Mouse (Mus musculus) forebrain, postnatal 0 days (tissue): ENCODE data around the gene Irak4. TPM values are rescaled to one million over a fixed set of nuclear protein-coding genes. Genes with fewer than 3 reads are reported as not detected.

Experiments
- ATAC-seq: fragments of 200-750 bp; cut with Nextera tagmentation; 2 replicates; pipeline ENCODE4 v1.8.0; 2017; ENCODE audit warnings: mild to moderate bottlenecking, moderate library complexity
- DNase-seq: peaks from one replicate; pipeline ENCODE4 v3.0.0-alpha.2; 2015
- H3K27ac ChIP-seq: fragments of 300-500 bp; sonication (generic); 2 replicates; pipeline ENCODE4 v1.5.1; 2014; ENCODE audit warnings: low read depth, mild to moderate bottlenecking, antibody characterized with exemption, low read length, moderate library complexity, mixed read lengths
- H3K27me3 ChIP-seq: fragments of 300-500 bp; sonication (generic); 2 replicates; pipeline ENCODE4 v1.6.1; 2014; ENCODE audit warnings: mild to moderate bottlenecking, low read length, mixed read lengths; ENCODE audit not compliant: insufficient read depth
- H3K36me3 ChIP-seq: fragments of 300-500 bp; sonication (generic); 2 replicates; pipeline ENCODE4 v1.6.1; 2014; ENCODE audit warnings: mild to moderate bottlenecking, moderate library complexity; ENCODE audit not compliant: insufficient read depth
- H3K4me1 ChIP-seq: fragments of 300-500 bp; sonication (generic); 2 replicates; pipeline ENCODE4 v1.6.1; 2014; ENCODE audit warnings: antibody characterized with exemption; ENCODE audit not compliant: insufficient read depth
- H3K4me2 ChIP-seq: fragments of 300-500 bp; sonication (generic); 2 replicates; pipeline ENCODE4 v1.6.1; 2014; ENCODE audit warnings: low read depth, mild to moderate bottlenecking, moderate library complexity
- H3K4me3 ChIP-seq: fragments of 300-500 bp; sonication (generic); 2 replicates; pipeline ENCODE4 v1.5.1; 2014; ENCODE audit warnings: low read depth, low read length, mixed read lengths
- H3K9ac ChIP-seq: fragments of 300-500 bp; sonication (generic); 2 replicates; pipeline ENCODE4 v1.6.1; 2014; ENCODE audit warnings: mild to moderate bottlenecking
- H3K9me3 ChIP-seq: fragments of 300-500 bp; sonication (generic); 2 replicates; pipeline ENCODE4 v1.6.1; 2016; ENCODE audit warnings: low read length
- CTCF ChIP-seq: sonication (generic); IDR thresholded peaks from 2 replicates; pipeline ENCODE4 v1.5.1; 2016; ENCODE audit warnings: antibody characterized with exemption, control low read depth, low read depth
- WGBS: fragments of 180-500 bp; shearing (Covaris S2); extraction: QIAGEN DNeasy Blood & Tissue Kit; methylation state at CpG from one replicate; pipeline ENCODE4 v1.1.7; 2014; 5-methylcytosine and 5-hydroxymethylcytosine counted together
- polyA plus RNA-seq: library from polyadenylated mRNA; unstranded; fragments of >200 nt; fragmentation: Nextera tagmentation; extraction: Ambion mirVana; gene quantifications from 2 replicates; pipeline ENCODE4 v1.2.1, GENCODE M21; 2015
- total RNA-seq: library from RNA; depleted of rRNA; stranded (reverse); fragments of >200 nt; gene quantifications from 2 replicates; pipeline ENCODE4 v1.2.3, GENCODE M21; 2014; rRNA removed

The Irak4 gene
- total and polyA plus RNA-seq, 2 experiments from 2014 or later: 1.7 to 2.3 TPM

DNA sequence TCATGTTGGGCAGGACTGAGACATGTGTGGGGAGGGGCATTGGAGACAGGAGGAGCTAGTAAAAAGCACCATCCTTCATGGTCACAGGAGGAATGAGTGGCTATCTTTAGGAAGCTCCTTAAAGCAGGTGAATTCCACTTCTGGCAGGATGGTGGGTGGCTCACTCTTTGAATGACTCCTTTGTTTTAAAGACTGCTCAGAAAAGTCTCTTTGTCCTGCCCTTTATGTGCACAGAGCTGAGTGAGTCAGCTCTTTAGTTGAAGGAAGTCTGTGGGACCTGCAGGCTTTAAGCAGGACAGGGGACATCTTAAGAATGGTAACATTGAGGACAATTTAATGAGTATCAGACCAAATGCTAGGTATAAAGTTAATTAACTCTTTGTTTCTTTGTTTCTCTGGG, 77.5 kb downstream of the Irak4 start:
- H3K27ac ChIP-seq: no peak overlapping the region
- no peak for DNase-seq
- H3K9ac ChIP-seq: no peak overlapping the region
- H3K4me1 ChIP-seq: no peaks in the 10 kb centered on the region
- TF ChIP-seq CTCF: no peak
- H3K9me3 ChIP-seq: no peaks in the 10 kb centered on the region
- no peaks in the 10 kb centered on the region for H3K27me3 ChIP-seq
- H3K36me3 ChIP-seq: no peaks in the 10 kb centered on the region
- no peak overlapping the region for H3K4me3 ChIP-seq
- H3K4me2 ChIP-seq: no peak overlapping the region
- ATAC-seq: no peak

- H3K27me3 ChIP-seq: 0 out of 2 replicates have a peak, but pooled peaks cover 3% of the 10 kb centered on the region
- no peaks in the 10 kb centered on the region for H3K9me3 ChIP-seq
- no peak for DNase-seq
- no peaks in the 10 kb centered on the region for H3K36me3 ChIP-seq
- H3K4me2 ChIP-seq: peak overlapping the region; percentile 97
- TF ChIP-seq CTCF: no peak
- H3K9ac ChIP-seq: peak overlapping the region; percentile 77
- no peak overlapping the region for H3K27ac ChIP-seq
- H3K4me1 ChIP-seq: no peaks in the 10 kb centered on the region
- WGBS: 47% methylated on average over 2 of the region's 2 CpGs
- ATAC-seq: peak; percentile 25; the same call in 1 of the 2 replicates
- H3K4me3 ChIP-seq: peak overlapping the region; percentile 68
These were observed 85.0 kb downstream of the Irak4 start for GRCm38 (mm10) chr15:94628463-94628829.

DNA sequence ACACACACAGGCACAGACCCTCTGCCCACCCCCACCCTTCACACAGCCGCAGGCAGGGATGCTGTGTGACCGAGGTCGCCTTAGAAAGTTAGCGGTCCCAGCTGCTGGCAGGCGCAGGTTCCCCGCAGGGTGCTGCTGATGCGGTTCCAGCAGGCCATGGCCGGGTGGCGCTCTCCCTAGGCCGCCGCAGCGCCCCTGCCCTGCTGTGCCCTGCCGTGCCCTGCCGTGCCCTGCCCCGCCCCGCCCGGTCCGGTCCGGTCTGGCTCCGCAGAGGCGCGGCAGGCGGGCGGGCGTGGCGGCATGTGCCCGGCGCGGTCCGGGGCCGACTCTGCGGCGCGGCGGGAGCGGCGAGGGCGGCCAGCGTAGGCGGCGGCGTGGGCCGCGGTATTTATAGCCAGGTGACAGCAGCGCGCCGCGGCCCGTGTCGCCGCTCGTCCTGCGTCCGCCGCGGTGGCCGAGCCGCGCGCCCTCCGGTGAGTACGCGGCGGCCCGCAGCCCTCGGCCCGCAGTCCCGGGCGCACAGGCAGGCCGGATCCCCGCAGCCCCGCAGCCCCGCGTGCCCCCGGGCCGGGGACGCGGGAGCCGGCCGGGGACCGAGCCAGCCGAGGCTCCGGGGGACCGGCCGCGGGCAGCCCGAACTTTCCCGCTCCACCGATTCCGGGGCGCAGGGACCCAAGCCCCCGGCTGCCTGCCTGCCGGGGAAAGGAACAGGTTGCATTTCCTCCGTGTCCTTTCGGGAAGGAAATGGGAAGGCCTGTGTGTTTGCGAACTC, 85.6 kb downstream of the Irak4 start, which contains the start of gene Tmem117:
TSS of gene Tmem117 (plus strand) at position 403 of the 772 bp plus-strand sequence.
- Histone ChIP-seq H3K9ac (peak within 1 kb of the TSS; percentile 77), H3K9me3 (no peaks in the 10 kb centered on the region), H3K4me2 (peak within 1 kb of the TSS; percentile 97), H3K4me1 (no peaks in the 10 kb centered on the region), H3K27me3 (0 out of 2 replicates have a peak, but pooled peaks cover 3% of the 10 kb centered on the region), H3K4me3 (peak within 1 kb of the TSS; percentile 68), H3K27ac (0 out of 2 replicates have a peak within 1 kb of the TSS, but pooled peaks have one; percentile 6), H3K36me3 (no peaks in the 10 kb centered on the region)
- no peak for TF ChIP-seq CTCF
- under 1% methylated on average over 89 of the region's 96 CpGs for WGBS
- DNase-seq (no peak), ATAC-seq (peak; percentile 86)

DNA sequence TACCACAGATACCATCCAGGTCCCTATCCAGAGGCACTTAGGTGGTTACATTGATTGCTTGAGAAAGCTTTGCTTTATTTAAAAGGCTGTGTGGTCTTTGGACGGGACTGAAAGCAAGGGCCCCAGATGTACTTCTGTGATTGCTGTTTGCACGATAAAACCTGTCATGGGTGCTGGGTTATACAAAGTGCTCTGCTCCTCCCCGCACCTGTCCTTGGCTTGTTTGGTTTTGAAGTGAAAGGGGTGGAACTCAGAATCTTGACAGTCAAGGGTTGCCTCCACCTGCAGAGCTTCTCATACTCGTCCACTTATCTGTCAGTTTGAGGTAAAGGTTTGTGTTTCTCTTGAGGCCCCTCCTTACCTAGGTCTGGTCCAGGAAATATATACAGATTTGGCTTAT, 87.1 kb downstream of the Irak4 start:
- no peak overlapping the region for H3K4me3 ChIP-seq
- no peak for TF ChIP-seq CTCF
- no peak for ATAC-seq
- no peak overlapping the region for H3K27ac ChIP-seq
- H3K4me2 ChIP-seq: no peak overlapping the region
- no peaks in the 10 kb centered on the region for H3K36me3 ChIP-seq
- no peaks in the 10 kb centered on the region for H3K4me1 ChIP-seq
- 0 out of 2 replicates have a peak, but pooled peaks cover 3% of the 10 kb centered on the region for H3K27me3 ChIP-seq
- no peak overlapping the region for H3K9ac ChIP-seq
- 83% methylated on average over 4 of the region's 4 CpGs for WGBS
- no peaks in the 10 kb centered on the region for H3K9me3 ChIP-seq
- DNase-seq: no peak

Other genes with a start within 250 kb of the Irak4 start
- gene Adamts20, start 78.2 kb upstream of the Irak4 start, total RNA-seq: 5.6 and 7.2 TPM in 2 replicates
- 2.2 and 2.3 TPM in 2 replicates for gene Adamts20, start 78.2 kb upstream of the Irak4 start, polyA plus RNA-seq
- 5.6 and 6.3 TPM in 2 replicates for gene Pus7l, start 96 bp upstream of the Irak4 start, total RNA-seq
- gene Pus7l, start 96 bp upstream of the Irak4 start, polyA plus RNA-seq: 4.9 and 5.0 TPM in 2 replicates
- 47.9 and 50.0 TPM in 2 replicates for gene Twf1, start 46.2 kb downstream of the Irak4 start, total RNA-seq
- gene Twf1, start 46.2 kb downstream of the Irak4 start, polyA plus RNA-seq: 64.4 and 74.9 TPM in 2 replicates
- 13.8 and 15.2 TPM in 2 replicates for gene Tmem117, start 85.6 kb downstream of the Irak4 start, total RNA-seq
- gene Tmem117, start 85.6 kb downstream of the Irak4 start, polyA plus RNA-seq: 7.6 and 11.6 TPM in 2 replicates